Comparison of ENCODE assay signal across 8 mouse cellular contexts in the genomic region with DNA sequence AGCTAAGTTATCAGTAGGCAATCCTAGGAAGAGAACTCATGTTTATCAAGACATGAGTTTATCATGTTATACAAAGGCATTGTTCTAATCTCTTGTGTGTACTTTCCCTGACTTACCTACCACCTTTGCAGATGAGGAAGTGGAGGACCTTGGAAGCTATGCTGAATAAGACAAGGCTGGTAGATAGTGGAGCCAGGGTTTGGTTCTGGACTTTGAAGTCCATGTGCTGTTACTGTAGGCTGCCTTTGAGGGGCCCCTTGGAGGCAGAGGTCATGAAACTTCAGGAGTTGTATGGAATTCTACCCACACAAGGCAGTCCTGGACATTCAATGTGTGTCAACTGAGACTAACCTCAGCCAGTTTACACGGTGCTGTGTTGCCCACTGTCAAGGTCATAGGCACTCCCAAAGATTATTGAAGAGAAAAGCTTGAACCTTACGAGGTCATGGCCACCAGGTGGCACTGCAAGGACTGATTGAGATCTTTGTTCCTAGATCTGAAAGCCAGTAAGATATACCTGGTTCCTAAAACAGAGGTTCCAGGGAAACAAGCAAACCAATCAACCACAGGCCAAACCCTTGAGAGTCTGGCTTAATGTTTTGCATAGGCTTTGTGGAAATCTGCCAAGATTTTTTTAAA.
DNase-seq lines count a peak whose midpoint lies in the region; ATAC-seq and TF ChIP-seq lines count a peak whose summit lies in the region.

No protein-coding gene starts in this region.

- H3K36me3 ChIP-seq in embryonic facial prominence, embryonic 14.5 days (ENCODE audit: control insufficient read depth, insufficient read depth, low read length) = no peaks in the 10 kb centered on the region
- no peaks in the 10 kb centered on the region for H3K36me3 ChIP-seq in limb, embryonic 11.5 days (ENCODE audit: control insufficient read depth, insufficient read depth, low read length)

- whole genome bisulfite sequencing in bone marrow, adult 2 months = 0% methylated on average over 2 of the region's 2 CpGs
- WGBS in embryonic facial prominence, embryonic 14.5 days = 20% methylated on average over 2 of the region's 2 CpGs
- WGBS in limb, embryonic 11.5 days = 22% methylated on average over 2 of the region's 2 CpGs

- TF ChIP-seq POLR2A in bone marrow, adult 2 months (IDR thresholded peaks at IDR 0.05; ENCODE audit: borderline replicate concordance, control insufficient read depth, low read depth, low read length) = no peak

- H3K4me3 ChIP-seq in bone marrow, adult 2 months (replicated peaks; ENCODE audit: control insufficient read depth, low read depth, low read length) = no peak overlapping the region
- no peak overlapping the region for H3K4me3 ChIP-seq in embryonic facial prominence, embryonic 14.5 days (ENCODE audit: low read depth, low read length)
- H3K4me3 ChIP-seq in limb, embryonic 11.5 days (ENCODE audit: low read depth, low read length) = no peak overlapping the region

- ATAC-seq in embryonic facial prominence, embryonic 14.5 days (ENCODE audit: low read depth) = peak; percentile 44; the same call in 1 of the 2 replicates
- ATAC-seq in limb, embryonic 11.5 days (ENCODE audit: insufficient number of reproducible peaks, low FRiP score, low TSS enrichment, low read depth) = no peak
- no peak for ATAC-seq in activated CD4-positive, CD25-positive, alpha-beta regulatory T cell, adult 4 months

- no peak overlapping the region for H3K27ac ChIP-seq in bone marrow, adult 2 months (ENCODE audit: control insufficient read depth, insufficient read depth, low read depth, low read length, poor library complexity)
- no peak overlapping the region for H3K27ac ChIP-seq in embryonic facial prominence, embryonic 14.5 days (replicated peaks; ENCODE audit: low read depth, low read length)
- no peak overlapping the region for H3K27ac ChIP-seq in limb, embryonic 11.5 days (replicated peaks; ENCODE audit: low read depth, low read length)

- DNase-seq in urinary bladder, postnatal 14 days (ENCODE audit: low spot score) = peak; percentile 77
- DNase-seq in urinary bladder, postnatal 10 days (ENCODE audit: low spot score) = no peak
- DNase-seq in embryonic facial prominence, embryonic 14.5 days (ENCODE audit: low spot score) = peak; percentile 67
- peak; percentile 88 for DNase-seq in induced T-regulatory cell, adult 2 months (ENCODE audit: low read depth)
- peak; percentile 81 for DNase-seq in limb, embryonic 11.5 days (ENCODE audit: low spot score)
- peak; percentile 74 to 81 for DNase-seq in right cerebral cortex, adult 2 months (ENCODE audit: low spot score in 2 of 2)

- H3K27me3 ChIP-seq in embryonic facial prominence, embryonic 14.5 days (replicated peaks; ENCODE audit: control insufficient read depth, insufficient read depth, low read length) = no peaks in the 10 kb centered on the region
- H3K27me3 ChIP-seq in limb, embryonic 11.5 days (ENCODE audit: control insufficient read depth, insufficient read depth, low read length) = no peaks in the 10 kb centered on the region

- peaks cover 3% of the 10 kb centered on the region; the same call in 1 of the 2 replicates for H3K4me1 ChIP-seq in bone marrow, adult 2 months (ENCODE audit: control insufficient read depth, insufficient read depth, low read length)
- no peaks in the 10 kb centered on the region for H3K4me1 ChIP-seq in embryonic facial prominence, embryonic 14.5 days (ENCODE audit: control insufficient read depth, insufficient read depth, low read length)
- no peaks in the 10 kb centered on the region for H3K4me1 ChIP-seq in limb, embryonic 11.5 days (ENCODE audit: control insufficient read depth, insufficient read depth, low read length)

- H3K9me3 ChIP-seq in embryonic facial prominence, embryonic 14.5 days (ENCODE audit: control insufficient read depth, low read length) = no peaks in the 10 kb centered on the region
- no peaks in the 10 kb centered on the region for H3K9me3 ChIP-seq in limb, embryonic 11.5 days (ENCODE audit: control insufficient read depth, low read length)

- H3K9ac ChIP-seq in embryonic facial prominence, embryonic 14.5 days (ENCODE audit: low read depth, low read length) = no peak overlapping the region
- H3K9ac ChIP-seq in limb, embryonic 11.5 days (ENCODE audit: low read length) = no peak overlapping the region

- TF ChIP-seq CTCF in bone marrow, adult 2 months (IDR thresholded peaks at IDR 0.05; ENCODE audit: control insufficient read depth, insufficient read depth, low read length) = peak; percentile 45; the same call in 1 of the 2 replicates

- H3K4me2 ChIP-seq in embryonic facial prominence, embryonic 14.5 days (ENCODE audit: low read depth, low read length) = no peak overlapping the region
- H3K4me2 ChIP-seq in limb, embryonic 11.5 days (ENCODE audit: low read depth, severe bottlenecking) = no peak overlapping the region
